Mouse (Mus musculus): ENCODE measurements around the gene Il22ra1. TPM values are rescaled to one million over a fixed set of nuclear protein-coding genes. Genes with fewer than 3 reads are reported as not detected.
A peak's percentile ranks its signal among the peaks of the same experiment; 100 is the strongest.

The Il22ra1 gene
- polyA plus RNA-seq, 1 experiment from 2014 or later = 0.33 TPM

GRCm38 (mm10) chr4:135780255-135780654, 52.3 kb downstream of the Il22ra1 start:
- WGBS = 41% methylated on average over 3 of the region's 3 CpGs
- peak; percentile 63; the same call in 1 of the 2 replicates for ATAC-seq (ENCODE audit: low read depth)
- no peak overlapping the region for H3K4me2 ChIP-seq (ENCODE audit: low read depth, low read length)

GRCm38 (mm10) chr4:135781304-135781703, 53.3 kb downstream of the Il22ra1 start:
- 0 out of 2 replicates have a peak, but pooled peaks cover 3% of the 10 kb centered on the region for H3K4me1 ChIP-seq (ENCODE audit: control insufficient read depth, insufficient read depth, low read length)
- H3K36me3 ChIP-seq (ENCODE audit: control insufficient read depth, insufficient read depth, low read length) = no peaks in the 10 kb centered on the region
- 68% methylated on average over 5 of the region's 5 CpGs for WGBS
- no peak for ATAC-seq (ENCODE audit: low read depth)
- no peak overlapping the region for H3K4me2 ChIP-seq (ENCODE audit: low read depth, low read length)
- no peak overlapping the region for H3K9ac ChIP-seq (ENCODE audit: low read depth, low read length)
- H3K4me3 ChIP-seq (ENCODE audit: low read depth, low read length) = no peak overlapping the region
- DNase-seq (ENCODE audit: low spot score) = peak; percentile 28
- no peak overlapping the region for H3K27ac ChIP-seq (replicated peaks; ENCODE audit: low read depth, low read length)
- no peaks in the 10 kb centered on the region for H3K9me3 ChIP-seq (ENCODE audit: control insufficient read depth, low read length)
- H3K27me3 ChIP-seq (replicated peaks; ENCODE audit: control insufficient read depth, insufficient read depth, low read length) = no peaks in the 10 kb centered on the region

More at GRCm38 (mm10) chr4:135780255-135780654, 52.3 kb downstream of the Il22ra1 start:
- Histone ChIP-seq H3K27me3 (replicated peaks; ENCODE audit: control insufficient read depth, insufficient read depth, low read length) (no peaks in the 10 kb centered on the region), H3K36me3 (ENCODE audit: control insufficient read depth, insufficient read depth, low read length) (no peaks in the 10 kb centered on the region), H3K27ac (replicated peaks; ENCODE audit: low read depth, low read length) (no peak overlapping the region), H3K9ac (ENCODE audit: low read depth, low read length) (no peak overlapping the region), H3K4me1 (ENCODE audit: control insufficient read depth, insufficient read depth, low read length) (0 out of 2 replicates have a peak, but pooled peaks cover 3% of the 10 kb centered on the region), H3K9me3 (ENCODE audit: control insufficient read depth, low read length) (no peaks in the 10 kb centered on the region), H3K4me3 (ENCODE audit: low read depth, low read length) (no peak overlapping the region)
- DNase-seq (ENCODE audit: low spot score) = peak; percentile 59

GRCm38 (mm10) chr4:135786581-135786980, 58.6 kb downstream of the Il22ra1 start:
- DNase-seq (ENCODE audit: low spot score) (no peak), ATAC-seq (ENCODE audit: low read depth) (no peak)
- H3K4me2 ChIP-seq (ENCODE audit: low read depth, low read length) = no peak overlapping the region
- H3K36me3 ChIP-seq (ENCODE audit: control insufficient read depth, insufficient read depth, low read length) = no peaks in the 10 kb centered on the region
- no peak overlapping the region for H3K4me3 ChIP-seq (ENCODE audit: low read depth, low read length)
- no peaks in the 10 kb centered on the region for H3K9me3 ChIP-seq (ENCODE audit: control insufficient read depth, low read length)
- H3K27me3 ChIP-seq (replicated peaks; ENCODE audit: control insufficient read depth, insufficient read depth, low read length) = no peaks in the 10 kb centered on the region
- H3K4me1 ChIP-seq (ENCODE audit: control insufficient read depth, insufficient read depth, low read length) = no peaks in the 10 kb centered on the region
- H3K9ac ChIP-seq (ENCODE audit: low read depth, low read length) = no peak overlapping the region
- no peak overlapping the region for H3K27ac ChIP-seq (replicated peaks; ENCODE audit: low read depth, low read length)
- 75% methylated on average over 5 of the region's 5 CpGs for WGBS

GRCm38 (mm10) chr4:135787271-135787670, 59.3 kb downstream of the Il22ra1 start:
- WGBS = 84% methylated on average over 6 of the region's 6 CpGs
- ATAC-seq (ENCODE audit: low read depth) = no peak
- DNase-seq (ENCODE audit: low spot score) = no peak
- 0 out of 2 replicates have a peak, but pooled peaks cover 1% of the 10 kb centered on the region for H3K9me3 ChIP-seq (ENCODE audit: control insufficient read depth, low read length)
- H3K27me3 ChIP-seq (replicated peaks; ENCODE audit: control insufficient read depth, insufficient read depth, low read length) = no peaks in the 10 kb centered on the region
- H3K4me3 ChIP-seq (ENCODE audit: low read depth, low read length) = no peak overlapping the region
- H3K4me1 ChIP-seq (ENCODE audit: control insufficient read depth, insufficient read depth, low read length) = no peaks in the 10 kb centered on the region
- H3K27ac ChIP-seq (replicated peaks; ENCODE audit: low read depth, low read length) = no peak overlapping the region
- no peak overlapping the region for H3K9ac ChIP-seq (ENCODE audit: low read depth, low read length)
- no peaks in the 10 kb centered on the region for H3K36me3 ChIP-seq (ENCODE audit: control insufficient read depth, insufficient read depth, low read length)
- H3K4me2 ChIP-seq (ENCODE audit: low read depth, low read length) = no peak overlapping the region

GRCm38 (mm10) chr4:135789135-135789534, 61.2 kb downstream of the Il22ra1 start:
- ATAC-seq (ENCODE audit: low read depth) (no peak), DNase-seq (ENCODE audit: low spot score) (no peak)
- no peak overlapping the region for H3K27ac ChIP-seq (replicated peaks; ENCODE audit: low read depth, low read length)
- H3K4me3 ChIP-seq (ENCODE audit: low read depth, low read length) = no peak overlapping the region
- 0 out of 2 replicates have a peak, but pooled peaks cover 7% of the 10 kb centered on the region for H3K9me3 ChIP-seq (ENCODE audit: control insufficient read depth, low read length)
- no peak overlapping the region for H3K4me2 ChIP-seq (ENCODE audit: low read depth, low read length)
- no peak overlapping the region for H3K9ac ChIP-seq (ENCODE audit: low read depth, low read length)
- H3K27me3 ChIP-seq (replicated peaks; ENCODE audit: control insufficient read depth, insufficient read depth, low read length) = no peaks in the 10 kb centered on the region
- WGBS = 66% methylated on average over 2 of the region's 2 CpGs
- no peaks in the 10 kb centered on the region for H3K4me1 ChIP-seq (ENCODE audit: control insufficient read depth, insufficient read depth, low read length)
- no peaks in the 10 kb centered on the region for H3K36me3 ChIP-seq (ENCODE audit: control insufficient read depth, insufficient read depth, low read length)

- no peak overlapping the region for H3K4me2 ChIP-seq (ENCODE audit: low read depth, low read length)
- 89% methylated on average over 5 of the region's 5 CpGs for WGBS
- DNase-seq (ENCODE audit: low spot score) (no peak), ATAC-seq (ENCODE audit: low read depth) (no peak)
- no peak overlapping the region for H3K9ac ChIP-seq (ENCODE audit: low read depth, low read length)
- 0 out of 2 replicates have a peak, but pooled peaks cover 7% of the 10 kb centered on the region for H3K9me3 ChIP-seq (ENCODE audit: control insufficient read depth, low read length)
- no peak overlapping the region for H3K27ac ChIP-seq (replicated peaks; ENCODE audit: low read depth, low read length)
- no peaks in the 10 kb centered on the region; the same call in 1 of the 2 replicates for H3K4me1 ChIP-seq (ENCODE audit: control insufficient read depth, insufficient read depth, low read length)
- no peaks in the 10 kb centered on the region for H3K36me3 ChIP-seq (ENCODE audit: control insufficient read depth, insufficient read depth, low read length)
- no peaks in the 10 kb centered on the region for H3K27me3 ChIP-seq (replicated peaks; ENCODE audit: control insufficient read depth, insufficient read depth, low read length)
- H3K4me3 ChIP-seq (ENCODE audit: low read depth, low read length) = no peak overlapping the region
Observed at GRCm38 (mm10) chr4:135792821-135793220, 64.8 kb downstream of the Il22ra1 start.

- Histone ChIP-seq H3K27ac (replicated peaks; ENCODE audit: low read depth, low read length) (no peak overlapping the region), H3K27me3 (replicated peaks; ENCODE audit: control insufficient read depth, insufficient read depth, low read length) (no peaks in the 10 kb centered on the region), H3K4me3 (ENCODE audit: low read depth, low read length) (no peak overlapping the region), H3K4me1 (ENCODE audit: control insufficient read depth, insufficient read depth, low read length) (no peaks in the 10 kb centered on the region; the same call in 1 of the 2 replicates), H3K36me3 (ENCODE audit: control insufficient read depth, insufficient read depth, low read length) (no peaks in the 10 kb centered on the region), H3K9me3 (ENCODE audit: control insufficient read depth, low read length) (no peaks in the 10 kb centered on the region), H3K4me2 (ENCODE audit: low read depth, low read length) (peak overlapping the region; percentile 5; the same call in 1 of the 2 replicates), H3K9ac (ENCODE audit: low read depth, low read length) (no peak overlapping the region; the same call in 1 of the 2 replicates)
- peak; percentile 46 for DNase-seq (ENCODE audit: low spot score)
- peak; percentile 50; the same call in 1 of the 2 replicates for ATAC-seq (ENCODE audit: low read depth)
- WGBS = 33% methylated on average over 11 of the region's 11 CpGs
Observed at GRCm38 (mm10) chr4:135797931-135798330, 70.0 kb downstream of the Il22ra1 start.

GRCm38 (mm10) chr4:135801543-135801942, 73.6 kb downstream of the Il22ra1 start:
- H3K4me1 ChIP-seq (ENCODE audit: control insufficient read depth, insufficient read depth, low read length) = no peaks in the 10 kb centered on the region; the same call in 1 of the 2 replicates
- H3K36me3 ChIP-seq (ENCODE audit: control insufficient read depth, insufficient read depth, low read length) = no peaks in the 10 kb centered on the region
- H3K9ac ChIP-seq (ENCODE audit: low read depth, low read length) = no peak overlapping the region
- H3K27ac ChIP-seq (replicated peaks; ENCODE audit: low read depth, low read length) = no peak overlapping the region
- no peak overlapping the region for H3K4me2 ChIP-seq (ENCODE audit: low read depth, low read length)
- ATAC-seq (ENCODE audit: low read depth) (0 out of 2 replicates have a peak, but pooled peaks have one; percentile 20), DNase-seq (ENCODE audit: low spot score) (peak; percentile 85)
- 16% methylated on average over 8 of the region's 8 CpGs for WGBS
- H3K9me3 ChIP-seq (ENCODE audit: control insufficient read depth, low read length) = 0 out of 2 replicates have a peak, but pooled peaks cover 5% of the 10 kb centered on the region
- no peak overlapping the region for H3K4me3 ChIP-seq (ENCODE audit: low read depth, low read length)
- H3K27me3 ChIP-seq (replicated peaks; ENCODE audit: control insufficient read depth, insufficient read depth, low read length) = no peaks in the 10 kb centered on the region

All from embryonic facial prominence, embryonic 14.5 days (tissue).